Mouse (Mus musculus): Measurements from ENCODE around the gene Krt20. TPM values are rescaled to one million over a fixed set of nuclear protein-coding genes. Genes with fewer than 3 reads are reported as not detected.

Krt20 gene
- not detected for total RNA-seq (2023)

DNA sequence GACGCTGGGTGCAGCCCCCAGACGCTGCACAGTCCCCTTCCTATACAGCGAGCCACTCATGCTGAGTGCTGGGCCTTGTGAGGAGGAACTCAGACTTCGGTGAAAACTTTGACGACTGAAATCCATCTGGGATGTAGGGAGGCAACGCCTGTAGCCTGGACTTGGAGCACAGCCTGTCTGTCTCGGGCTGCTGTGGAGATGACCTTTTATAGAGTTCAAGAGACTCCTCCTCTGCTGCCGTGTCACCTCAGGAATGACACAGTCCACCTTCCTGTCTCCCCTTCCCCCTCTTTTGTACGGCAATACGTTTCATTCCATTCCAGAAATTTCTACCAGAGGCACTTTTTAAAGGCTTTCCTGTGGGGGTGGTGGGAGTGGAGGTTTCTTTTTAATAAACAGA lies at the start of gene Krt20:
Krt20 (minus strand) TSS at position 179 of the 400 bp plus-strand sequence.

DNA sequence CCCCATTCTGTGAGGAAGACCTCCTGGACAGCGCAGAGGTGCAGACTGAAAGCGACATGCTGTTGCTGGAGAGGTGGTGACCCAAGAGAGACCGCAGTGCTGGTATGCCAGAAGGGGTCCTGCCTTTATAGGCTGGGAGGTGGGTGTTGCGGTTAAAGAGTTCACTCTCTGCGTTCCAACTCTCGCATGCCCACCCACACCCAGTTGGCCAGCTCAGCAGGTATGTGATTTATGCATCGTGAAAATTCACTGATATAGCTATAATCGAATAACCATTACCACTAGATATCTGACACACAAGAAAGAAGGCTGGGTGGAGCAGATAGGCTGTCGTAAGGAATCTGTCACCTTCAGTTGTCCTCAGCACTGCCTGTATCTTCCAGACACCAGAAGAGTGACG lies 15.8 kb downstream of the Krt20 start, which contains the start of gene Krt12:
Krt12 (minus strand) TSS at position 101 of the 400 bp plus-strand sequence.

GRCm38 (mm10) chr11:99389264-99389663 lies 48.7 kb downstream of the Krt20 start, which contains the start of gene Krt10:
Gene Krt10 (minus strand): TSS chr11:99389364.

Other genes starting within 250 kb of the Krt20 start
- gene Smarce1, start 207.1 kb downstream of the Krt20 start, total RNA-seq (2023), result 10 to 100 TPM; 69.8 to 97.3 TPM
- not detected for gene Krt222, start 194.1 kb downstream of the Krt20 start, total RNA-seq (2023)
- gene Krt24, start 152.9 kb downstream of the Krt20 start, total RNA-seq (2023), result not detected
- not detected for gene Krt25, start 115.2 kb downstream of the Krt20 start, total RNA-seq (2023)
- not detected for gene Krt26, start 100.2 kb downstream of the Krt20 start, total RNA-seq (2023)
- gene Krt27, start 87.0 kb downstream of the Krt20 start, total RNA-seq (2023), result not detected
- not detected for gene Krt28, start 63.2 kb downstream of the Krt20 start, total RNA-seq (2023)
- gene Krt10, start 48.8 kb downstream of the Krt20 start, total RNA-seq (2023), result 1 to 10 TPM in 1 of 2 experiments, not detected in 1; 2.0 TPM
- not detected for gene Krt12, start 15.9 kb downstream of the Krt20 start, total RNA-seq (2023)
- gene Krt23, start 55.0 kb upstream of the Krt20 start, total RNA-seq (2023), result not detected
- gene Krt39, start 83.2 kb upstream of the Krt20 start, total RNA-seq (2023), result not detected
- gene Krt40, start 105.0 kb upstream of the Krt20 start, total RNA-seq (2023), result not detected
- not detected for gene Krtap3-3, start 112.7 kb upstream of the Krt20 start, total RNA-seq (2023)
- not detected for gene Krtap3-2, start 118.7 kb upstream of the Krt20 start, total RNA-seq (2023)
- not detected for gene Gm11939, start 121.3 kb upstream of the Krt20 start, total RNA-seq (2023)
- not detected for gene Krtap3-1, start 128.5 kb upstream of the Krt20 start, total RNA-seq (2023)
- gene Krtap1-5, start 142.9 kb upstream of the Krt20 start, total RNA-seq (2023), result not detected
- gene Krtap1-4, start 145.5 kb upstream of the Krt20 start, total RNA-seq (2023), result not detected
- not detected for gene Krtap1-3, start 153.2 kb upstream of the Krt20 start, total RNA-seq (2023)
- gene Krtap9-3, start 160.0 kb upstream of the Krt20 start, total RNA-seq (2023), result not detected
- not detected for gene Gm11938, start 165.2 kb upstream of the Krt20 start, total RNA-seq (2023)
- gene Gm11937, start 172.0 kb upstream of the Krt20 start, total RNA-seq (2023), result not detected
- gene Krtap2-4, start 176.7 kb upstream of the Krt20 start, total RNA-seq (2023), result not detected
- not detected for gene Gm11562, start 182.3 kb upstream of the Krt20 start, total RNA-seq (2023)
- not detected for gene Krtap4-1, start 190.1 kb upstream of the Krt20 start, total RNA-seq (2023)
- gene Krtap4-2, start 196.9 kb upstream of the Krt20 start, total RNA-seq (2023), result not detected
- not detected for gene Krtap4-7, start 205.9 kb upstream of the Krt20 start, total RNA-seq (2023)
- not detected for gene Gm11555, start 212.1 kb upstream of the Krt20 start, total RNA-seq (2023)
- not detected for gene Gm11563, start 220.8 kb upstream of the Krt20 start, total RNA-seq (2023)
- gene Krtap4-6, start 227.8 kb upstream of the Krt20 start, total RNA-seq (2023), result not detected